Mouse (Mus musculus): ENCODE measurements around the gene Krt18. TPM values are rescaled to one million over a fixed set of nuclear protein-coding genes. Genes with fewer than 3 reads are reported as not detected.
"Not testable (repeated sequence)": the region's sequence is repeated elsewhere in the genome, so short reads cannot be mapped to it uniquely, and the experiment has no call there.

The Krt18 gene
- polyA plus RNA-seq, 1 experiment from 2014 or later, result 13.6 TPM

DNA sequence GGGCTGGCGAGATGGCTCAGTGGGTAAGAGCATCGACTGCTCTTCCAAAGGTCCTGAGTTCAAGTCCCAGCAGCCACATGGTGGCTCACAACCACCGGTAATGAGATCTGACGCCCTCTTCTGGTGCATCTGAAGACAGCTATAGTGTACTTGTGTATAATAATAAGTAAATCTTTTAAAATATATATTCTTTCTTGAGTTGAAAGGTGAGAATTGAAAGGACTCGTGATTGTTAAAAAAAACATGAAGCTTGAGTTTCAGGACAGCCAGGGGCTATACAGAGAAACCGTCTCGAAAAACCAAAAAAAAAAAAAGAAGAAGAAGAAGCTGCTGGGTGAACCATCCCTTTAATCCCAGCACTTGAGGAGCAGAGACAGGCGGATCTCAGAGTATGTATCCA, 51.9 kb downstream of the Krt18 start:
- not testable (repeated sequence) for H3K9me3 ChIP-seq (ENCODE audit: control insufficient read depth, low read length); H3K27me3 ChIP-seq (ENCODE audit: control insufficient read depth, insufficient read depth, low read length); H3K4me2 ChIP-seq (ENCODE audit: low read depth, low read length, severe bottlenecking); H3K4me3 ChIP-seq (ENCODE audit: low read depth, low read length); DNase-seq (ENCODE audit: low spot score); H3K4me1 ChIP-seq (replicated peaks; ENCODE audit: control insufficient read depth, insufficient read depth, low read length); H3K36me3 ChIP-seq (ENCODE audit: control insufficient read depth, insufficient read depth, low read length); H3K9ac ChIP-seq (ENCODE audit: low read length); ATAC-seq (replicated peaks; ENCODE audit: low FRiP score); H3K27ac ChIP-seq (ENCODE audit: low read depth, low read length)
- WGBS, result 84% methylated on average over 8 of the region's 8 CpGs

DNA sequence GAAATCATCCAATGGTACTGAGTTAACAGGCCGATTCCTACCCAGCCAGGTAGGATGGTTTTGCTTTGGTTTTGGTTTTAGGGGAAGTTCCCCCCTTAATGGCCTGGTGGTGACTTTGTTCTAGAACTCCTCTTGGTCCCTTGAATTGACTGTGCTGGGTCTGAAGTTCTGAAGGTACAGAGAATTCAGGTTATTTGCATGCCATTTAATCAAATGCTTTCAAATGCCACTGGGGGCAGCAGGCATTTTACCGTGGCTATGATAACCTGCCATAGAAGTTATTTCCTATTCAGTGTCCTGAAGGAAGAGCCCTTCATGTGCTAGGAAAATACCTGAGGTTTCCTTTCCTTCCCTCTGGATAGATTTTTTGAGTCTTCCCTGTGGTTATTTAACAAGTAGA, 52.4 kb downstream of the Krt18 start:
- no peak for DNase-seq (ENCODE audit: low spot score)
- Histone ChIP-seq H3K9ac (ENCODE audit: low read length) (no peak overlapping the region), H3K4me1 (replicated peaks; ENCODE audit: control insufficient read depth, insufficient read depth, low read length) (no peaks in the 10 kb centered on the region; the same call in 1 of the 2 replicates), H3K36me3 (ENCODE audit: control insufficient read depth, insufficient read depth, low read length) (peaks cover 12% of the 10 kb centered on the region), H3K4me3 (ENCODE audit: low read depth, low read length) (no peak overlapping the region), H3K9me3 (ENCODE audit: control insufficient read depth, low read length) (no peaks in the 10 kb centered on the region), H3K4me2 (ENCODE audit: low read depth, low read length, severe bottlenecking) (no peak overlapping the region), H3K27me3 (ENCODE audit: control insufficient read depth, insufficient read depth, low read length) (no peaks in the 10 kb centered on the region), H3K27ac (ENCODE audit: low read depth, low read length) (no peak overlapping the region)
- 81% methylated on average over 2 of the region's 2 CpGs for WGBS
- no peak for ATAC-seq (replicated peaks; ENCODE audit: low FRiP score)

Other genes with a start within 250 kb of the Krt18 start
- gene Krt72, start 241.7 kb upstream of the Krt18 start, polyA plus RNA-seq (2014; fragmentation: Nextera tagmentation; extraction: Ambion mirVana), result not detected in 2 replicates
- 0.12 TPM in 1 of 2 replicates, not detected in the other for gene Krt73, start 225.8 kb upstream of the Krt18 start, polyA plus RNA-seq (2014; fragmentation: Nextera tagmentation; extraction: Ambion mirVana)
- gene Krt2, start 210.0 kb upstream of the Krt18 start, polyA plus RNA-seq (2014; fragmentation: Nextera tagmentation; extraction: Ambion mirVana), result not detected in 2 replicates
- gene Krt1, start 177.4 kb upstream of the Krt18 start, polyA plus RNA-seq (2014; fragmentation: Nextera tagmentation; extraction: Ambion mirVana), result 2.6 TPM in 2 replicates
- gene Krt77, start 158.5 kb upstream of the Krt18 start, polyA plus RNA-seq (2014; fragmentation: Nextera tagmentation; extraction: Ambion mirVana), result not detected in 2 replicates
- not detected in 2 replicates for gene Krt76, start 135.3 kb upstream of the Krt18 start, polyA plus RNA-seq (2014; fragmentation: Nextera tagmentation; extraction: Ambion mirVana)
- gene Krt4, start 103.4 kb upstream of the Krt18 start, polyA plus RNA-seq (2014; fragmentation: Nextera tagmentation; extraction: Ambion mirVana), result not detected in 2 replicates
- gene Krt79, start 87.9 kb upstream of the Krt18 start, polyA plus RNA-seq (2014; fragmentation: Nextera tagmentation; extraction: Ambion mirVana), result 0.12 TPM in 1 of 2 replicates, not detected in the other
- gene Krt78, start 73.9 kb upstream of the Krt18 start, polyA plus RNA-seq (2014; fragmentation: Nextera tagmentation; extraction: Ambion mirVana), result not detected in 2 replicates
- gene Krt8, start 23.7 kb upstream of the Krt18 start, polyA plus RNA-seq (2014; fragmentation: Nextera tagmentation; extraction: Ambion mirVana), result 16.2 and 19.2 TPM in 2 replicates
- 122 and 129 TPM in 2 replicates for gene Eif4b, start 45.6 kb downstream of the Krt18 start, polyA plus RNA-seq (2014; fragmentation: Nextera tagmentation; extraction: Ambion mirVana)
- 8.8 and 10.5 TPM in 2 replicates for gene Tns2, start 72.2 kb downstream of the Krt18 start, polyA plus RNA-seq (2014; fragmentation: Nextera tagmentation; extraction: Ambion mirVana)
- 12.0 and 12.1 TPM in 2 replicates for gene Spryd3, start 108.1 kb downstream of the Krt18 start, polyA plus RNA-seq (2014; fragmentation: Nextera tagmentation; extraction: Ambion mirVana)
- 0.33 TPM in 1 of 2 replicates, not detected in the other for gene Igfbp6, start 116.2 kb downstream of the Krt18 start, polyA plus RNA-seq (2014; fragmentation: Nextera tagmentation; extraction: Ambion mirVana)
- not detected in 2 replicates for gene Soat2, start 122.3 kb downstream of the Krt18 start, polyA plus RNA-seq (2014; fragmentation: Nextera tagmentation; extraction: Ambion mirVana)
- 79.8 and 80.7 TPM in 2 replicates for gene Zfp740, start 175.1 kb downstream of the Krt18 start, polyA plus RNA-seq (2014; fragmentation: Nextera tagmentation; extraction: Ambion mirVana)
- gene Csad, start 176.5 kb downstream of the Krt18 start, polyA plus RNA-seq (2014; fragmentation: Nextera tagmentation; extraction: Ambion mirVana), result 38.2 and 39.2 TPM in 2 replicates
- gene Itgb7, start 203.8 kb downstream of the Krt18 start, polyA plus RNA-seq (2014; fragmentation: Nextera tagmentation; extraction: Ambion mirVana), result 0.76 and 1.1 TPM in 2 replicates
- 19.3 and 19.7 TPM in 2 replicates for gene Rarg, start 229.3 kb downstream of the Krt18 start, polyA plus RNA-seq (2014; fragmentation: Nextera tagmentation; extraction: Ambion mirVana)
- gene Gm9918, start 242.4 kb downstream of the Krt18 start, polyA plus RNA-seq (2014; fragmentation: Nextera tagmentation; extraction: Ambion mirVana), result 0.21 and 0.48 TPM in 2 replicates

Measured in forebrain, embryonic 11.5 days (tissue).